Mouse (Mus musculus) midbrain, postnatal 0 days (tissue): ENCODE measurements at regions not wholly inside any gene's neighbourhood (a gene's known extent, or its start where the extent isn't known, plus 50 kb on each side); places are given as distances from the start of the nearest gene placed in this dataset.

ENCODE experiments used
- ATAC-seq: fragments of 200-750 bp; cut with Nextera tagmentation; 2 replicates; pipeline ENCODE4 v1.8.0; 2017; ENCODE audit warnings: moderate number of reproducible peaks, mild to moderate bottlenecking, moderate TSS enrichment, moderate library complexity; ENCODE audit not compliant: low FRiP score
- DNase-seq: peaks from one replicate; pipeline ENCODE4 v3.0.0-alpha.2; 2015; ENCODE audit warnings: low spot score
- H3K27ac ChIP-seq: fragments of 300-500 bp; sonication (generic); 2 replicates; pipeline ENCODE4 v1.5.1; 2014; ENCODE audit warnings: low read depth, mild to moderate bottlenecking, low read length, mixed read lengths
- H3K27me3 ChIP-seq: fragments of 300-500 bp; sonication (generic); 2 replicates; pipeline ENCODE4 v1.6.1; 2014; ENCODE audit warnings: low read length, control low read depth, mixed read lengths; ENCODE audit not compliant: insufficient read depth
- H3K36me3 ChIP-seq: fragments of 300-500 bp; sonication (generic); 2 replicates; pipeline ENCODE4 v1.6.1; 2014; ENCODE audit warnings: low read length, control low read depth, mixed read lengths; ENCODE audit not compliant: insufficient read depth
- H3K4me1 ChIP-seq: fragments of 300-500 bp; sonication (generic); 2 replicates; pipeline ENCODE4 v1.6.1; 2014; ENCODE audit warnings: mild to moderate bottlenecking, control low read depth, antibody characterized with exemption, low read length, mixed read lengths; ENCODE audit not compliant: insufficient read depth
- H3K4me2 ChIP-seq: fragments of 300-500 bp; sonication (generic); 2 replicates; pipeline ENCODE4 v1.6.1; 2014; ENCODE audit warnings: low read depth, mild to moderate bottlenecking, low read length, mixed read lengths; ENCODE audit not compliant: poor library complexity, severe bottlenecking
- H3K4me3 ChIP-seq: fragments of 300-500 bp; sonication (generic); 2 replicates; pipeline ENCODE4 v1.5.1; 2014; ENCODE audit warnings: low read depth, mild to moderate bottlenecking, low read length, moderate library complexity
- H3K9ac ChIP-seq: fragments of 300-500 bp; sonication (generic); replicated peaks from 2 replicates; pipeline ENCODE4 v1.6.1; 2014; ENCODE audit warnings: mild to moderate bottlenecking, low read length, moderate library complexity, mixed read lengths; ENCODE audit not compliant: poor library complexity, severe bottlenecking
- H3K9me3 ChIP-seq: fragments of 300-500 bp; sonication (generic); 2 replicates; pipeline ENCODE4 v1.6.1; 2016; ENCODE audit warnings: low read length, control low read depth
- CTCF ChIP-seq: IDR thresholded peaks from 2 replicates; pipeline ENCODE4 v1.5.1; 2016; ENCODE audit warnings: antibody characterized with exemption, mild to moderate bottlenecking
- WGBS: fragments of 180-500 bp; shearing (Covaris S2); extraction: QIAGEN DNeasy Blood & Tissue Kit; methylation state at CpG from one replicate; pipeline ENCODE4 v1.1.7; 2014; 5-methylcytosine and 5-hydroxymethylcytosine counted together

DNA sequence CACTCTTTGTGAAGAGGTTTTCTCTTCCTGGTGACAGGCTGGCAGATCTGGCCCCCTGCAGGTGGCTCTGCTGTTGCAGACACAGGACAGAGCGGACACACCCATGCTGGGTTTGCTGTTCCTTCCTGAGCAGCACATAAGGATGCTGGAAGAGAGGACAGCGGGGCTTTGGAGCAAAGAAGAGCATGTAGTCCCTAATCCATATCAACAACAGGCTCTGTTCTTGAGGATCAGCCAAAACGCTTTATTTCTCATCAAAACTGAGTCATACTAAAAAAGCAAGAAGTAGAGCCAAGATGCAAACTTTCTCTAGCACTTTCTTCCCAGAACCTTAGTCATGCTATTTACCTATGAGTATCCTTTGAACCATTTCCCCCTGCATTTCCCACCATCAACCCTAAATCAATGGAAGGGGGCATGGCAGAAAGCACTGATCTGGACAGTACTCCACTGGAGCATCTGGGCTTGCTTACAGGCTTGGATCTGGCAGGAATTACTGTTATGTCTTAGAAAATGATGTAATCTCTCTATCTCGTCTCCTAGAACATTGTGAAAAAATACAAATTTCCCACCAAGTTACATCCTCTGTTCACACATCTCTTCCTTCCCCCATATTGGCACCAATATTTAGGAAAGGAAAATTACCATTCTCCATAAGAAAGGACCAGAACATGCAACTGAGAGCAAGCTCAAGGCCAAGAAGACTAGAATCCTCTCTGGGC lies 2294.7 kb upstream of the Lrrc6 start:
- WGBS: 79% methylated on average over 4 of the region's 4 CpGs
- Histone ChIP-seq H3K4me1 (no peaks in the 10 kb centered on the region), H3K9me3 (no peaks in the 10 kb centered on the region), H3K27ac (no peak overlapping the region), H3K36me3 (no peaks in the 10 kb centered on the region), H3K4me2 (no peak overlapping the region), H3K4me3 (no peak overlapping the region), H3K9ac (no peak overlapping the region), H3K27me3 (no peaks in the 10 kb centered on the region)
- no peak for TF ChIP-seq CTCF
- ATAC-seq: no peak
- DNase-seq: no peak

DNA sequence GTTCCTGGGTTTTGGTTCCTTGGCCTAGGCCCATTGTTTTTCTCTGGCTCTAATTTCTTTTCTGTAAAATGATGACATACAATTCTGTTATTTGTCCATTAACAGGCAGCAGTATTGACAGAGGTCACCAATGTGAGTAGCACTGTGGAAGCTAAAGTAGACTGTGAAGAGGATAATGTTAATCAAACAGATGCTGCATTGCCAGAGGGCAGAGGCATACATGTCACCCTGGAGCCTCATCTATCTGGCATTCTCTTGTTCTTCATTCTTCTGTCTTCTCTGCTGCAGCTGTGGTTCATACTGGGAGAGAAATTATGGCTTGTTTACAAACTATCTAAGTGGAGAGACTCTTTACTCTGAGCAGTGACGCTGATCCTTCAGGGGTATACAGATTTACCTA lies 2259.2 kb upstream of the Lrrc6 start:
- ATAC-seq (no peak), DNase-seq (no peak)
- no peaks in the 10 kb centered on the region for H3K9me3 ChIP-seq
- no peaks in the 10 kb centered on the region for H3K4me1 ChIP-seq
- H3K4me3 ChIP-seq: no peak overlapping the region
- no peak overlapping the region for H3K9ac ChIP-seq
- no peak overlapping the region for H3K27ac ChIP-seq
- H3K27me3 ChIP-seq: no peaks in the 10 kb centered on the region
- H3K36me3 ChIP-seq: no peaks in the 10 kb centered on the region
- no peak overlapping the region for H3K4me2 ChIP-seq
- 86% methylated on average over 1 of the region's 1 CpGs for WGBS
- TF ChIP-seq CTCF: no peak

DNA sequence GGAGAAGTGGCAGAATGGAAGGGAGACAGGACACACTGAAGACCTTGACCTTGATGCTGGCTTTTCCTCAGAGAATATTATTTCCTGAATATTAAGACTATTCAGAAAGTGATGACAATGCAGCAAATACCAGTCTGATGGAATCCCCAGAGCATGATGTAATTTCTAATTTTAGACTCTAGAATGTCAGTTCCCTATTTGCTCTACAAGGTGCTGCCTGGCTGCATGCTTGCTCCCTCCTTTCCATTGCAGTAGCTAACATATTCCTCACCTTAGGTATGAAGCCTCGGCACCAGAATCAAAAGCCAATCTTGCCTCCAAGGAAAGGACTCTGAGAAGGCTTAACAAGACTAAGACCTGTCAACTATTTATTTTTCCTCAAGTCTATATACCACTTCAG lies 2254.5 kb upstream of the Lrrc6 start:
- no peaks in the 10 kb centered on the region for H3K4me1 ChIP-seq
- 81% methylated on average over 1 of the region's 1 CpGs for WGBS
- DNase-seq: no peak
- no peaks in the 10 kb centered on the region for H3K36me3 ChIP-seq
- no peak for ATAC-seq
- no peak overlapping the region for H3K27ac ChIP-seq
- H3K27me3 ChIP-seq: no peaks in the 10 kb centered on the region
- H3K9ac ChIP-seq: no peak overlapping the region
- TF ChIP-seq CTCF: no peak
- H3K4me3 ChIP-seq: no peak overlapping the region
- no peak overlapping the region for H3K4me2 ChIP-seq
- H3K9me3 ChIP-seq: no peaks in the 10 kb centered on the region

DNA sequence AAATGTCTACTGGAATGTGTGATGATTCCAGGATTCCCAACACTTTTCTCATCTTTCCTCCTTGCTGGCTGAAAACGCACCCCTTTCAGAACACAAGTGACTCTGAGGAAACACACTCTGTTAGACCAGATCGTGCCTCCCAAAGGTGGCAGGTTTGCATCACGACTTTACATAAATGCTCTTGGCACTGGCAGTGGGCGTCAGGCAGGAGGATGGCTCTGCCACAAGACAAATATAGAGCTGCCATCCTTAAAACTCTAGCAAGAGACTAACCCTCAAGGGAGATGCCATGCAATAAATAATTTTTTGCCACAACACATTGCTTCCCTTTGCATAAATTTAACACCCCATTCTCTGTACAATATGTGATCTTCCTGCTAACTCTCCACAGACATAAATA lies 2254.1 kb upstream of the Lrrc6 start:
- ATAC-seq: no peak
- H3K27ac ChIP-seq: no peak overlapping the region
- no peak overlapping the region for H3K4me2 ChIP-seq
- H3K36me3 ChIP-seq: no peaks in the 10 kb centered on the region
- H3K4me1 ChIP-seq: no peaks in the 10 kb centered on the region
- no peak for TF ChIP-seq CTCF
- 80% methylated on average over 4 of the region's 4 CpGs for whole genome bisulfite sequencing
- no peak overlapping the region for H3K4me3 ChIP-seq
- H3K9me3 ChIP-seq: no peaks in the 10 kb centered on the region
- H3K27me3 ChIP-seq: no peaks in the 10 kb centered on the region
- no peak for DNase-seq
- H3K9ac ChIP-seq: no peak overlapping the region

DNA sequence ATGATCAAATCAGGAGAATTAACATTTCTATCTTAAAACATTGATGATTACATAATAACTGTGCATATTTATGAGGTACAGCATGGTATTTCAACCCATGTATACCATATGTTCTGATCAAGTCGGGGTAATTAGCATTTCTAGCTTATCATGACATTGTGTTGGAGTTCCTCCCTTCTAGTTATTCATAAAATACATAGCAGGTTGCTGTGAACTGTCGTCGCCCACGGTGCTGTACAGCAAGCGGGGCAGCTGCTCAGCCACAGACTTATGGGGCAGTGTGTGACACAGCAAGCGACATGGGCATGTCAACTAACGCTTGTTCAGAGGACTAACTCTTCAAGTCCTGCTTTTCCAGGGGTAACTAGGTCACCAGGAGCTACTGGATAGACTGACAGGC lies 2238.6 kb upstream of the Lrrc6 start:
- H3K36me3 ChIP-seq: no peaks in the 10 kb centered on the region
- no peak for TF ChIP-seq CTCF
- H3K9ac ChIP-seq: no peak overlapping the region
- DNase-seq (no peak), ATAC-seq (no peak)
- H3K27me3 ChIP-seq: no peaks in the 10 kb centered on the region
- no peak overlapping the region for H3K4me3 ChIP-seq
- H3K4me1 ChIP-seq: no peaks in the 10 kb centered on the region
- H3K9me3 ChIP-seq: no peaks in the 10 kb centered on the region
- H3K4me2 ChIP-seq: no peak overlapping the region
- WGBS: 86% methylated on average over 7 of the region's 7 CpGs
- no peak overlapping the region for H3K27ac ChIP-seq

DNA sequence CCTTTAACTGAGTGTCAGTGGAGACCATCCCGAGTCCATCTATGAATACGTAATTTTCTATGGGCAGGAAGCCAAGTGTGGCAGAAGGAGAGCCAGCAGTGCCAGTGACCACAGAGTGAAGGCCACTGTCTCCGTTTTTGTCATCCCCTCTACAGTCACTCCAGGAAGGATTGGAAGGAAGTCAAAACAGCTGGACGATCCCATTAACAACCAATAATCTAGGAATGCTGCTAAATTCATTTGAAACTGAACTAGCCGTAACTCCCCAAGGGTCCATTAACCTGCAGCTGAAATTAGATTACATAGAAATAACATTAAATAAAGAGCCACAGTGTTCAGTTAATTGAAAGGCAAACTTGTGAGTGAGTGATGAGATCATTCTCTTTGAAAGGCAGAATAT lies 2220.5 kb upstream of the Lrrc6 start:
- 63% methylated on average over 5 of the region's 5 CpGs for WGBS
- Histone ChIP-seq H3K27me3 (no peaks in the 10 kb centered on the region), H3K36me3 (no peaks in the 10 kb centered on the region), H3K4me3 (no peak overlapping the region), H3K4me1 (no peaks in the 10 kb centered on the region), H3K27ac (no peak overlapping the region), H3K4me2 (no peak overlapping the region), H3K9me3 (no peaks in the 10 kb centered on the region), H3K9ac (no peak overlapping the region)
- ATAC-seq (no peak), DNase-seq (peak; percentile 72)
- no peak for TF ChIP-seq CTCF
